Mouse (Mus musculus) midbrain, embryonic 14.5 days (tissue): ENCODE measurements around the gene Baiap3. TPM values are rescaled to one million over a fixed set of nuclear protein-coding genes. Genes with fewer than 3 reads are reported as not detected.

Experiments used
- ATAC-seq: fragments of 200-750 bp; cut with Nextera tagmentation; 2 replicates; pipeline ENCODE4 v1.8.0; 2017; ENCODE audit warnings: moderate number of reproducible peaks, moderate library complexity; ENCODE audit not compliant: low FRiP score, low TSS enrichment
- DNase-seq: peaks from one replicate; pipeline ENCODE4 v3.0.0-alpha.2; 2015
- H3K27ac ChIP-seq: fragments of 300-500 bp; sonication (generic); replicated peaks from 2 replicates; pipeline ENCODE4 v1.5.1; 2014; ENCODE audit warnings: mild to moderate bottlenecking, low read depth, low read length, moderate library complexity
- H3K27me3 ChIP-seq: fragments of 300-500 bp; sonication (generic); 2 replicates; pipeline ENCODE4 v1.6.1; 2014; ENCODE audit warnings: low read length, control low read depth, mixed read lengths; ENCODE audit not compliant: control insufficient read depth, insufficient read depth
- H3K36me3 ChIP-seq: fragments of 300-500 bp; sonication (generic); 2 replicates; pipeline ENCODE4 v1.6.1; 2014; ENCODE audit warnings: low read length, control low read depth; ENCODE audit not compliant: control insufficient read depth, insufficient read depth
- H3K4me1 ChIP-seq: fragments of 300-500 bp; sonication (generic); 2 replicates; pipeline ENCODE4 v1.6.1; 2014; ENCODE audit warnings: mild to moderate bottlenecking, antibody characterized with exemption, low read length, control low read depth; ENCODE audit not compliant: control insufficient read depth, insufficient read depth
- H3K4me2 ChIP-seq: fragments of 300-500 bp; sonication (generic); 2 replicates; pipeline ENCODE4 v1.6.1; 2014; ENCODE audit warnings: mild to moderate bottlenecking, low read length, moderate library complexity
- H3K4me3 ChIP-seq: fragments of 300-500 bp; sonication (generic); replicated peaks from 2 replicates; pipeline ENCODE4 v1.5.1; 2014; ENCODE audit warnings: low read depth, low read length
- H3K9ac ChIP-seq: fragments of 300-500 bp; sonication (generic); replicated peaks from 2 replicates; pipeline ENCODE4 v1.6.1; 2014; ENCODE audit warnings: mild to moderate bottlenecking, low read length, moderate library complexity
- H3K9me3 ChIP-seq: fragments of 300-500 bp; sonication (generic); 2 replicates; pipeline ENCODE4 v1.6.1; 2016; ENCODE audit warnings: low read length, control low read depth, mixed read lengths; ENCODE audit not compliant: control insufficient read depth
- WGBS: fragments of 180-500 bp; shearing (Covaris S2); extraction: QIAGEN DNeasy Blood & Tissue Kit; methylation state at CpG from one replicate; pipeline ENCODE4 v1.1.7; 2014; 5-methylcytosine and 5-hydroxymethylcytosine counted together
- microRNA-seq: library from miRNA; unstranded; fragments of <30 nt; microRNA quantifications from one replicate; pipeline ENCODE4, GENCODE M21; 2016
- polyA plus RNA-seq: library from polyadenylated mRNA; unstranded; fragments of >200 nt; fragmentation: Nextera tagmentation; extraction: Ambion mirVana; gene quantifications from 2 replicates; pipeline ENCODE4 v1.2.1, GENCODE M21; 2014

Baiap3 gene
- polyA plus RNA-seq, 1 experiment from 2014 or later: 11.6 TPM

DNA sequence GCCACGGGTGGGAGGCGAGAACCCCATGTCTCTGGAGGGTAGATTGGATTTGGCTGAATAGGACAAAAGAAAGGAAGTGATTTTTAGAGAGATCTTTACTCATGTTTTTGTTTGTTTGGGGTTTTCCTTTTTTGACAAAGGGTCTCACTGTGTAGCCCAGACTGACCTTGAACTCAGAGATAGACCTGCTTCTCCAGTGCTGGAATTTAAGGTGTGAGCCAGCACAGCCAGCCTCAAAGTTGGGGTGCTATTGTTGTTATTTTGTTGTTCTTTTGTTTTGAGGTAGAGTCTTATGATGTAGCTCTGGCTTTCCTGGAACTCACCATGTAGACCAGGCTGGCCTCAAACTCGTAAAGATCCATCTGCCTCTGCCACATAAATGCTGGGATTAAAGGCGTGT is 53.8 kb downstream of the Baiap3 start:
- Histone ChIP-seq H3K4me1 (no peaks in the 10 kb centered on the region), H3K4me2 (no peak overlapping the region), H3K36me3 (peaks cover 68% of the 10 kb centered on the region), H3K4me3 (no peak overlapping the region), H3K9me3 (no peaks in the 10 kb centered on the region), H3K27me3 (no peaks in the 10 kb centered on the region), H3K27ac (no peak overlapping the region), H3K9ac (no peak overlapping the region)
- ATAC-seq (no peak), DNase-seq (no peak)
- 96% methylated on average over 4 of the region's 4 CpGs for WGBS

Small RNA genes within 50 kb of the gene (microRNA-seq; reads per million reads assigned to microRNA genes)
- 5.4 reads per million, percentile 28 among the genes with 10 or more reads in this experiment for gene Mir3547

Other genes starting within 250 kb of the Baiap3 start
- gene Cramp1l, start 240.6 kb downstream of the Baiap3 start, polyA plus RNA-seq: 6.7 and 9.2 TPM in 2 replicates
- 16.6 and 17.3 TPM in 2 replicates for gene Ift140, start 240.3 kb downstream of the Baiap3 start, polyA plus RNA-seq
- gene Tmem204, start 172.8 kb downstream of the Baiap3 start, polyA plus RNA-seq: 6.5 and 10.8 TPM in 2 replicates
- gene Telo2, start 140.4 kb downstream of the Baiap3 start, polyA plus RNA-seq: 34.1 and 34.4 TPM in 2 replicates
- not detected in 2 replicates for gene Ptx4, start 135.6 kb downstream of the Baiap3 start, polyA plus RNA-seq
- gene Clcn7, start 123.0 kb downstream of the Baiap3 start, polyA plus RNA-seq: 26.3 and 29.9 TPM in 2 replicates
- gene Ccdc154, start 93.9 kb downstream of the Baiap3 start, polyA plus RNA-seq: not detected in 2 replicates
- not detected in 2 replicates for gene Gm38655, start 80.9 kb downstream of the Baiap3 start, polyA plus RNA-seq
- 33.6 and 34.3 TPM in 2 replicates for gene BC003965, start 71.8 kb downstream of the Baiap3 start, polyA plus RNA-seq
- 9.2 and 9.5 TPM in 2 replicates for gene Unkl, start 68.0 kb downstream of the Baiap3 start, polyA plus RNA-seq
- 79.0 and 83.9 TPM in 2 replicates for gene Gnptg, start 16.2 kb downstream of the Baiap3 start, polyA plus RNA-seq
- gene Tsr3, start 16.2 kb downstream of the Baiap3 start, polyA plus RNA-seq: 52.1 and 56.9 TPM in 2 replicates
- gene Ube2i, start 18.3 kb upstream of the Baiap3 start, polyA plus RNA-seq: 505 and 564 TPM in 2 replicates
- not detected in 2 replicates for gene Prss34, start 42.0 kb upstream of the Baiap3 start, polyA plus RNA-seq
- gene Prss28, start 52.3 kb upstream of the Baiap3 start, polyA plus RNA-seq: not detected in 2 replicates
- gene Prss29, start 62.3 kb upstream of the Baiap3 start, polyA plus RNA-seq: not detected in 2 replicates
- not detected in 2 replicates for gene Tpsab1, start 89.2 kb upstream of the Baiap3 start, polyA plus RNA-seq
- gene Tpsb2, start 109.9 kb upstream of the Baiap3 start, polyA plus RNA-seq: 0.20 TPM in 1 of 2 replicates, not detected in the other
- 0.61 and 1.2 TPM in 2 replicates for gene Tpsg1, start 112.9 kb upstream of the Baiap3 start, polyA plus RNA-seq
- 11.3 and 15.0 TPM in 2 replicates for gene Cacna1h, start 177.4 kb upstream of the Baiap3 start, polyA plus RNA-seq
- 0.46 and 0.50 TPM in 2 replicates for gene Tekt4, start 198.3 kb upstream of the Baiap3 start, polyA plus RNA-seq
- 0.36 and 0.61 TPM in 2 replicates for gene Sstr5, start 240.9 kb upstream of the Baiap3 start, polyA plus RNA-seq